Mouse (Mus musculus): ENCODE measurements around the gene Nae1. TPM values are rescaled to one million over a fixed set of nuclear protein-coding genes. Genes with fewer than 3 reads are reported as not detected.
"Not testable (repeated sequence)": the region's sequence is repeated elsewhere in the genome, so short reads cannot be mapped to it uniquely, and the experiment has no call there.

Nae1 gene
- 97.2 and 99.2 TPM in 2 replicates for polyA plus RNA-seq (2015; fragmentation: Nextera tagmentation; extraction: Ambion mirVana)

- Histone ChIP-seq H3K4me2 (peak within 1 kb of the TSS; percentile 73), H3K4me1 (peaks cover 27% of the 10 kb centered on the region), H3K9me3 (replicated peaks) (no peaks in the 10 kb centered on the region), H3K4me3 (replicated peaks) (peak within 1 kb of the TSS; percentile 98), H3K27ac (replicated peaks) (peak within 1 kb of the TSS; percentile 89), H3K36me3 (peaks cover 11% of the 10 kb centered on the region), H3K9ac (replicated peaks) (peak within 1 kb of the TSS; percentile 98), H3K27me3 (replicated peaks) (peaks cover 10% of the 10 kb centered on the region)
- ATAC-seq (ENCODE audit: low FRiP score), result peak; percentile 97
- WGBS, result under 1% methylated on average over 65 of the region's 70 CpGs
Observed at GRCm38 (mm10) chr8:104533971-104534778, at the start of gene Nae1, which contains the start of gene Car7. TSS of gene Nae1 (minus strand) at chr8:104534637. TSS of gene Car7 (plus strand) at chr8:104534689.

- not testable (repeated sequence) for ATAC-seq (ENCODE audit: low FRiP score); H3K27me3 ChIP-seq (replicated peaks); H3K4me3 ChIP-seq (replicated peaks); H3K4me1 ChIP-seq; H3K9ac ChIP-seq (replicated peaks); H3K36me3 ChIP-seq; H3K27ac ChIP-seq (replicated peaks); H3K9me3 ChIP-seq (replicated peaks); H3K4me2 ChIP-seq
- 82% methylated on average over 17 of the region's 17 CpGs for WGBS
Observed at GRCm38 (mm10) chr8:104577606-104578005, 43.2 kb upstream of the Nae1 start.

GRCm38 (mm10) chr8:104576820-104577219 is 42.4 kb upstream of the Nae1 start:
- Histone ChIP-seq H3K9ac (replicated peaks) (no peak overlapping the region), H3K36me3 (no peaks in the 10 kb centered on the region), H3K27me3 (replicated peaks) (no peaks in the 10 kb centered on the region), H3K4me3 (replicated peaks) (no peak overlapping the region), H3K9me3 (replicated peaks) (no peaks in the 10 kb centered on the region), H3K27ac (replicated peaks) (no peak overlapping the region), H3K4me1 (no peaks in the 10 kb centered on the region), H3K4me2 (no peak overlapping the region)
- 96% methylated on average over 3 of the region's 3 CpGs for WGBS
- no peak for ATAC-seq (ENCODE audit: low FRiP score)

GRCm38 (mm10) chr8:104570436-104571343 is 36.3 kb upstream of the Nae1 start:
- Histone ChIP-seq H3K4me2 (peak overlapping the region; percentile 62), H3K27ac (replicated peaks) (no peak overlapping the region), H3K4me1 (peaks cover 6% of the 10 kb centered on the region; the same call in 1 of the 2 replicates), H3K9me3 (replicated peaks) (no peaks in the 10 kb centered on the region), H3K36me3 (no peaks in the 10 kb centered on the region), H3K27me3 (replicated peaks) (0 out of 2 replicates have a peak, but pooled peaks cover under 1% of the 10 kb centered on the region), H3K9ac (replicated peaks) (peak overlapping the region; percentile 31), H3K4me3 (replicated peaks) (peak overlapping the region; percentile 35)
- peak; percentile 85 for ATAC-seq (ENCODE audit: low FRiP score)
- 7% methylated on average over 26 of the region's 26 CpGs for WGBS

GRCm38 (mm10) chr8:104569559-104569958 is 35.1 kb upstream of the Nae1 start:
- Histone ChIP-seq H3K36me3 (no peaks in the 10 kb centered on the region), H3K9ac (replicated peaks) (no peak overlapping the region), H3K4me2 (no peak overlapping the region), H3K4me1 (peaks cover 8% of the 10 kb centered on the region; the same call in 1 of the 2 replicates), H3K27me3 (replicated peaks) (0 out of 2 replicates have a peak, but pooled peaks cover 2% of the 10 kb centered on the region), H3K4me3 (replicated peaks) (no peak overlapping the region), H3K27ac (replicated peaks) (no peak overlapping the region), H3K9me3 (replicated peaks) (no peaks in the 10 kb centered on the region)
- ATAC-seq (ENCODE audit: low FRiP score), result no peak
- WGBS, result 67% methylated on average over 1 of the region's 1 CpGs

- no peak overlapping the region for H3K27ac ChIP-seq (replicated peaks)
- 0 out of 2 replicates have a peak, but pooled peaks cover 2% of the 10 kb centered on the region for H3K27me3 ChIP-seq (replicated peaks)
- no peak overlapping the region for H3K4me2 ChIP-seq
- no peak overlapping the region for H3K4me3 ChIP-seq (replicated peaks)
- 93% methylated on average over 5 of the region's 5 CpGs for WGBS
- 0 out of 2 replicates have a peak, but pooled peaks cover 2% of the 10 kb centered on the region for H3K4me1 ChIP-seq
- 0 out of 2 replicates have a peak, but pooled peaks have one; percentile 14 for ATAC-seq (ENCODE audit: low FRiP score)
- H3K9me3 ChIP-seq (replicated peaks), result no peaks in the 10 kb centered on the region
- H3K36me3 ChIP-seq, result no peaks in the 10 kb centered on the region
- H3K9ac ChIP-seq (replicated peaks), result no peak overlapping the region
Observed at GRCm38 (mm10) chr8:104565457-104565798, 31.0 kb upstream of the Nae1 start.

- H3K9ac ChIP-seq (replicated peaks), result no peak overlapping the region
- ATAC-seq (ENCODE audit: low FRiP score), result peak; percentile 75
- H3K4me2 ChIP-seq, result peak overlapping the region; percentile 35
- 0 out of 2 replicates have a peak, but pooled peaks cover 2% of the 10 kb centered on the region for H3K27me3 ChIP-seq (replicated peaks)
- H3K4me3 ChIP-seq (replicated peaks), result no peak overlapping the region
- no peaks in the 10 kb centered on the region for H3K9me3 ChIP-seq (replicated peaks)
- 0 out of 2 replicates have a peak, but pooled peaks cover 2% of the 10 kb centered on the region for H3K4me1 ChIP-seq
- 17% methylated on average over 22 of the region's 22 CpGs for WGBS
- H3K27ac ChIP-seq (replicated peaks), result no peak overlapping the region
- no peaks in the 10 kb centered on the region for H3K36me3 ChIP-seq
Observed at GRCm38 (mm10) chr8:104564633-104565456, 30.4 kb upstream of the Nae1 start.

GRCm38 (mm10) chr8:104560731-104561130 is 26.3 kb upstream of the Nae1 start:
- Histone ChIP-seq H3K4me2 (no peak overlapping the region), H3K9ac (replicated peaks) (no peak overlapping the region), H3K4me1 (0 out of 2 replicates have a peak, but pooled peaks cover 2% of the 10 kb centered on the region), H3K4me3 (replicated peaks) (no peak overlapping the region), H3K27ac (replicated peaks) (no peak overlapping the region), H3K36me3 (no peaks in the 10 kb centered on the region), H3K9me3 (replicated peaks) (no peaks in the 10 kb centered on the region), H3K27me3 (replicated peaks) (0 out of 2 replicates have a peak, but pooled peaks cover 2% of the 10 kb centered on the region)
- no peak for ATAC-seq (ENCODE audit: low FRiP score)

- Histone ChIP-seq H3K4me2 (no peak overlapping the region), H3K4me1 (no peaks in the 10 kb centered on the region), H3K36me3 (no peaks in the 10 kb centered on the region), H3K27ac (replicated peaks) (no peak overlapping the region), H3K9ac (replicated peaks) (no peak overlapping the region), H3K9me3 (replicated peaks) (no peaks in the 10 kb centered on the region), H3K27me3 (replicated peaks) (no peaks in the 10 kb centered on the region), H3K4me3 (replicated peaks) (no peak overlapping the region)
- 93% methylated on average over 7 of the region's 7 CpGs for WGBS
- no peak for ATAC-seq (ENCODE audit: low FRiP score)
Observed at GRCm38 (mm10) chr8:104557226-104557625, 22.8 kb upstream of the Nae1 start.

GRCm38 (mm10) chr8:104555191-104555590 is 20.8 kb upstream of the Nae1 start:
- Histone ChIP-seq H3K9ac (replicated peaks) (no peak overlapping the region), H3K4me3 (replicated peaks) (no peak overlapping the region), H3K27me3 (replicated peaks) (no peaks in the 10 kb centered on the region), H3K4me2 (no peak overlapping the region), H3K9me3 (replicated peaks) (no peaks in the 10 kb centered on the region), H3K36me3 (no peaks in the 10 kb centered on the region), H3K4me1 (no peaks in the 10 kb centered on the region), H3K27ac (replicated peaks) (no peak overlapping the region)
- ATAC-seq (ENCODE audit: low FRiP score), result no peak
- 91% methylated on average over 4 of the region's 4 CpGs for WGBS
